Mouse (Mus musculus) heart, adult 8-10 months (tissue): ENCODE data around the gene Lcn11. TPM values are rescaled to one million over a fixed set of nuclear protein-coding genes. Genes with fewer than 3 reads are reported as not detected.

ENCODE experiments used
- DNase-seq: peaks from one replicate; pipeline ENCODE4 v3.0.0; 2022; ENCODE audit warnings: low spot score
- total RNA-seq, 4 experiments: library from RNA; stranded (reverse); gene quantifications; 2 replicates each; pipeline ENCODE4 v1.2.4; 2022

Gene Lcn11
- total RNA-seq, 4 experiments from 2014 or later = not detected

- DNase-seq = no peak
These were observed 47.9 kb downstream of the Lcn11 start for GRCm38 (mm10) chr2:25824751-25825150.

- DNase-seq = no peak
These were observed 51.6 kb downstream of the Lcn11 start for GRCm38 (mm10) chr2:25828344-25828947.

Other genes with a start within 250 kb of the Lcn11 start
- gene Traf2, start 230.1 kb upstream of the Lcn11 start, total RNA-seq = 10 to 100 TPM; 11.8 to 16.3 (median 13.8) TPM
- 100 to 1,000 TPM; 156 to 257 (median 210) TPM for gene Edf1, start 219.2 kb upstream of the Lcn11 start, total RNA-seq
- 1 to 10 TPM; 1.1 to 2.2 (median 1.5) TPM for gene Mamdc4, start 202.2 kb upstream of the Lcn11 start, total RNA-seq
- gene Phpt1, start 201.8 kb upstream of the Lcn11 start, total RNA-seq = 10 to 100 TPM; 58.2 to 72.2 (median 65.4) TPM
- gene Ajm1, start 195.3 kb upstream of the Lcn11 start, total RNA-seq = under 1 TPM; 0.09 to 0.38 (median 0.25) TPM
- 10 to 100 TPM; 67.3 to 75.3 (median 71.3) TPM for gene Rabl6, start 168.5 kb upstream of the Lcn11 start, total RNA-seq
- gene Ccdc183, start 159.3 kb upstream of the Lcn11 start, total RNA-seq = not detected
- gene Tmem141, start 155.0 kb upstream of the Lcn11 start, total RNA-seq = 10 to 100 TPM; 32.0 to 42.2 (median 38.6) TPM
- 1 to 10 TPM; 3.4 to 6.0 (median 4.3) TPM for gene Fcna, start 149.0 kb upstream of the Lcn11 start, total RNA-seq
- 1 to 10 TPM in 2 of 4 experiments, under 1 TPM in 2; 0.50 to 1.3 (median 0.97) TPM for gene Lcn8, start 123.9 kb upstream of the Lcn11 start, total RNA-seq
- gene Lcn5, start 119.1 kb upstream of the Lcn11 start, total RNA-seq = not detected
- not detected for gene Lcn6, start 100.2 kb upstream of the Lcn11 start, total RNA-seq
- not detected for gene Lcn10, start 94.3 kb upstream of the Lcn11 start, total RNA-seq
- under 1 TPM in 1 of 4 experiments, not detected in 3; 0.37 TPM for gene Obp2a, start 77.0 kb upstream of the Lcn11 start, total RNA-seq
- 10 to 100 TPM; 14.2 to 21.0 (median 15.6) TPM for gene Bmyc, start 70.3 kb upstream of the Lcn11 start, total RNA-seq
- not detected for gene Obp2b, start 40.0 kb upstream of the Lcn11 start, total RNA-seq
- not detected for gene Lcn3, start 11.4 kb upstream of the Lcn11 start, total RNA-seq
- gene Gm13539, start 5.2 kb downstream of the Lcn11 start, total RNA-seq = not detected
- gene Glt6d1, start 38.8 kb downstream of the Lcn11 start, total RNA-seq = not detected
- not detected for gene Lcn9, start 46.1 kb downstream of the Lcn11 start, total RNA-seq
- not detected for gene Sohlh1, start 70.2 kb downstream of the Lcn11 start, total RNA-seq
- gene Kcnt1, start 86.7 kb downstream of the Lcn11 start, total RNA-seq = under 1 TPM; 0.44 to 0.90 (median 0.59) TPM
- 10 to 100 TPM; 32.6 to 42.3 (median 39.6) TPM for gene Camsap1, start 206.3 kb downstream of the Lcn11 start, total RNA-seq
- gene Ubac1, start 244.7 kb downstream of the Lcn11 start, total RNA-seq = 10 to 100 TPM; 80.7 to 88.9 (median 87.8) TPM